Mouse (Mus musculus): ENCODE data around the gene Asap2. TPM values are rescaled to one million over a fixed set of nuclear protein-coding genes. Genes with fewer than 3 reads are reported as not detected.

Asap2 gene
- polyA plus RNA-seq, 1 experiment, result 0.01 TPM

DNA sequence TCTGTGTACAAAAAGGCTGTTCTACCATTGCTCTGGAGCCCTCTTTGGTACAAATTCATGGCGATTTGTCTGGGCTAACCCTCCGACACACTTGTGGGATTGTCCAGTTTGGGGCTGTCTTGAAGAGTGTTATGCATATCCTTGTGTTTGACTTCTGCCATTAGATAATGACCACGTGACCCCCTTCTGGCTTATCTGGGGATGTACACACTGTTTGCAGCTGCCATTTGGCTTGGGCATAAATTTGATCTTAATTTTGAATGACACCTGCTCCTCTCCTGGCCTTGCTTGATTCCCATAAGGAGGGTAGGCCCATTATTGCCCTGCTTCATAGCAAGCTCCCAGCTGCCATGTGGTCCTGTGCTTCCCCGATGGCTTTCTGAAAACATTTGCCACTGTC lies 171.6 kb downstream of the Asap2 start:
- peaks cover 41% of the 10 kb centered on the region for H3K4me1 ChIP-seq (ENCODE audit: control insufficient read depth)
- no peaks in the 10 kb centered on the region for H3K9me3 ChIP-seq (ENCODE audit: control insufficient read depth, low read length)
- TF ChIP-seq TAL1 (IDR thresholded peaks at IDR 0.05; ENCODE audit: low read length) (no peak), GATA1 (IDR thresholded peaks at IDR 0.05; ENCODE audit: low read length) (no peak)
- no peak overlapping the region for H3K4me3 ChIP-seq (replicated peaks)
- no peaks in the 10 kb centered on the region for H3K27me3 ChIP-seq (ENCODE audit: control insufficient read depth)
- no peaks in the 10 kb centered on the region; the same call in none of the 2 replicates for H3K36me3 ChIP-seq (ENCODE audit: control insufficient read depth)

DNA sequence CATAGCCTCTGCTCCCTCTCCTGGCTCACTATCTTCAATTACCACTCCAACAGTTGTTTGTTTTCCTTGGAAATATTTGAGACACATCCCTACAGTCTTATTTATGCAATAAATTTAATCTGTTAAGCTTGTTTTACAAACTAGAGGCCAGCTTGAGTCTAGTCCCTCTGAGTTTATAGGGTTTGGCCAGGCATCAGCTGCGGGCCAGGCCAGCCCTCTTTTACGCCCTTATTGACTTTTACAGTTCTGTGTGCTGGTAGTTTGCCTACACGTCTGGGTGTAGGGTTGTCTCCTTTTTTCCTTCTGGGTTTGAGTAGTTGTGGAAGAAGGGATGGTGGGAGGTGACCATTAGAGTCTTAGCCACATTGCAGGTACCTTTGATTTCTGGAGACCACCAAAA lies 173.4 kb downstream of the Asap2 start:
- H3K27me3 ChIP-seq (ENCODE audit: control insufficient read depth), result no peaks in the 10 kb centered on the region
- H3K9me3 ChIP-seq (ENCODE audit: control insufficient read depth, low read length), result no peaks in the 10 kb centered on the region
- no peak overlapping the region for H3K4me3 ChIP-seq (replicated peaks)
- TF ChIP-seq GATA1 (IDR thresholded peaks at IDR 0.05; ENCODE audit: low read length), result no peak
- TF ChIP-seq TAL1 (IDR thresholded peaks at IDR 0.05; ENCODE audit: low read length), result no peak
- H3K4me1 ChIP-seq (ENCODE audit: control insufficient read depth), result peaks cover 41% of the 10 kb centered on the region
- no peaks in the 10 kb centered on the region; the same call in none of the 2 replicates for H3K36me3 ChIP-seq (ENCODE audit: control insufficient read depth)

DNA sequence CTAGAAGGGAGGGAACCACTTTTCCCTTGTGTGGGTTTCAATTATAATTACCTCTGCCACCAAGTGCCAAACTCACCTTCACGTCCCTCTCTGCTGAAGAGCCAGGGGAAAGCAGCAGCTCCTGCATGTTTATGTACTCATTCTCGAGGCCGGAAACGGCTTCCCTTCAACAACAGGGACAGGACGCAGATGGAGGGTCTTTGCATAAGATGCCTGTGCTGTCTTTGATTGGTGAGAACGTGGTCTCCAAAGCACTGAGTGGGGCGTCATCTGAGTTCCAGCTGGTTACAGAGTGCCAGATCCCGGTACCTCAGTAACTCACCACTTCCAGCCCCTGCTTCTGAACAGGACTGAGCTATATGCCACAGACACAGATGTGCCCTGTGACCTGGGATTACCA lies 174.0 kb downstream of the Asap2 start:
- no peaks in the 10 kb centered on the region; the same call in none of the 2 replicates for H3K36me3 ChIP-seq (ENCODE audit: control insufficient read depth)
- H3K4me1 ChIP-seq (ENCODE audit: control insufficient read depth), result peaks cover 41% of the 10 kb centered on the region
- TF ChIP-seq TAL1 (IDR thresholded peaks at IDR 0.05; ENCODE audit: low read length) (no peak), GATA1 (IDR thresholded peaks at IDR 0.05; ENCODE audit: low read length) (no peak)
- no peaks in the 10 kb centered on the region for H3K9me3 ChIP-seq (ENCODE audit: control insufficient read depth, low read length)
- no peak overlapping the region for H3K4me3 ChIP-seq (replicated peaks)
- no peaks in the 10 kb centered on the region for H3K27me3 ChIP-seq (ENCODE audit: control insufficient read depth)

DNA sequence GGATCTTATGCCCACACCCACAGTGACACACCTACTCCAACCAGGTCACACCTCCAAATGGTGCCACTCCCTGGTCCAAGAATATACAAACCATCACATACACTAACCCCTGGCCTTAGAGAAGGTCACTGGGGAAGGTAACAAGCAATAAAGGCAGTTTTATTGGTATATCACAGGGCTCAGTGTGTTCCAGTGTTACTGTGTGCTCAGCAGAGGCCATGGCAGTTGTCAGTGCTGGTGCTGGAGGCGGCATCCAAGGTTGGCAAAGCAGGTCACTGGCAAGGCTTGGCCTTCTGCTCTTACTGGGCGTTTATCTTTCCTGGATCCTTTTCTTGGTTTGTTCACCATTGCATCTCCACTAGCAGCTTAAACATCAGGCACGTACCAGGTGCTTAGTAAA lies 174.9 kb downstream of the Asap2 start:
- H3K4me1 ChIP-seq (ENCODE audit: control insufficient read depth), result peaks cover 34% of the 10 kb centered on the region
- no peak overlapping the region for H3K4me3 ChIP-seq (replicated peaks)
- no peaks in the 10 kb centered on the region; the same call in none of the 2 replicates for H3K36me3 ChIP-seq (ENCODE audit: control insufficient read depth)

DNA sequence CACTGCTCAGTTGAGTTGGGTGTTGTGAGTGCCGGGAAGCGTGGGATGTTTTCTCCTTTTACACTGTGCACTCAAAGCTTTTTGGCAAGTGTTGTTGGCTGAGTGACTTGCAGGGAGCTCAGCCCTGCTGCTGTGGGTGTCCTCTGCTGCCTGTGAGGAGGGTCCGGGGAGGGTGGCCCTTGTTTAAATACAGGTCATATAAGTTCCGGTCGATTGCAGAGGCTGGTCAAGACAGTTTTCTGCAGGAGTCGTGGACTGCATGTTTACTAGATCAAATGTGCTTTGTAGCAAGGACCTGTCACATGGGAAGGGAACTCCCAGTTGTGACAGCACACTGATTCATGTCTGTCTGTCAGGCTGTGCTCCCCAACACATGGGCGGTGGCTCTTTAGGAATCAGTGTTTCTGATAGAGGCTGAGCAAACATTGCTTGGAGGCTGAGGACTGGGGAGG lies 175.7 kb downstream of the Asap2 start:
- no peak overlapping the region for H3K4me3 ChIP-seq (replicated peaks)
- H3K36me3 ChIP-seq (ENCODE audit: control insufficient read depth), result no peaks in the 10 kb centered on the region; the same call in none of the 2 replicates
- peaks cover 29% of the 10 kb centered on the region for H3K4me1 ChIP-seq (ENCODE audit: control insufficient read depth)
- TF ChIP-seq GATA1 (IDR thresholded peaks at IDR 0.05; ENCODE audit: low read length), result no peak
- TF ChIP-seq TAL1 (IDR thresholded peaks at IDR 0.05; ENCODE audit: low read length), result no peak
- H3K9me3 ChIP-seq (ENCODE audit: control insufficient read depth, low read length), result no peaks in the 10 kb centered on the region
- no peaks in the 10 kb centered on the region for H3K27me3 ChIP-seq (ENCODE audit: control insufficient read depth)

More for the DNA sequence above, 174.9 kb downstream of the Asap2 start:
- TF ChIP-seq TAL1 (IDR thresholded peaks at IDR 0.05; ENCODE audit: low read length) (no peak), GATA1 (IDR thresholded peaks at IDR 0.05; ENCODE audit: low read length) (no peak)
- Histone ChIP-seq H3K9me3 (ENCODE audit: control insufficient read depth, low read length) (no peaks in the 10 kb centered on the region), H3K27me3 (ENCODE audit: control insufficient read depth) (no peaks in the 10 kb centered on the region)

DNA sequence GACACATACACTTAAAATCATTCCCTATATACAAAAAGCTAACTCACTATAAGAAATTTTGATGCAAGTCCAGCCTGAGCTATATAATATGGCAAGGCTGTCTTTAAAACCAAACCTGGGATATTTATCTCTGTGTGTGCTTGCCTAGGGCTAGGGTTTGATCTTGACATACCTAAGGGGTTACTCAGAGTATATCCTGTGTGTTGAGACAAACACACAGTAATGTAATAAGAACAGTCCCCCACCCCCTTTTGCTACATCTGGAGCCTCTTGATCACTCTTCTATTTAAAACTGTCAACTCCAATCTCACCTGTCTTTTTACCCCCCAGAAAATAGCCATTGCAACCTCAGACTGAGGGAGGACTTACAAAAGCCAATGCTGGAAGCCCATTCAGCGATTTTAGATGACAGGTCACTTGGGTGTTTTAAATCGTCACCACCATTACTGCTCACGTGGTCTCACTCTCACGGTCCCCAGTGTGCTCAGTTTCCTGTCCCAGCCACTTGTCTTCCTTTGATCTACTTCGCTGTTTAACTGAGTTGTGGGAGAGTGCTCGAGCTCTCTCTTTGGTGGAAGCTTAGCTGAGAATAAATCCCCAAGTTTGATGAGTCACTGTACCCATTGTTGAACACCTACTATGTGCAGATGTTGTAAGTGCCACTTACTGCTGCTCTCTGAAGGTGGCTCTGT lies 176.8 kb downstream of the Asap2 start:
- peaks cover 20% of the 10 kb centered on the region for H3K4me1 ChIP-seq (ENCODE audit: control insufficient read depth)
- no peak overlapping the region for H3K4me3 ChIP-seq (replicated peaks)
- TF ChIP-seq GATA1 (IDR thresholded peaks at IDR 0.05; ENCODE audit: low read length) (no peak), TAL1 (IDR thresholded peaks at IDR 0.05; ENCODE audit: low read length) (no peak)
- H3K27me3 ChIP-seq (ENCODE audit: control insufficient read depth), result no peaks in the 10 kb centered on the region
- no peaks in the 10 kb centered on the region for H3K9me3 ChIP-seq (ENCODE audit: control insufficient read depth, low read length)
- H3K36me3 ChIP-seq (ENCODE audit: control insufficient read depth), result no peaks in the 10 kb centered on the region; the same call in none of the 2 replicates

DNA sequence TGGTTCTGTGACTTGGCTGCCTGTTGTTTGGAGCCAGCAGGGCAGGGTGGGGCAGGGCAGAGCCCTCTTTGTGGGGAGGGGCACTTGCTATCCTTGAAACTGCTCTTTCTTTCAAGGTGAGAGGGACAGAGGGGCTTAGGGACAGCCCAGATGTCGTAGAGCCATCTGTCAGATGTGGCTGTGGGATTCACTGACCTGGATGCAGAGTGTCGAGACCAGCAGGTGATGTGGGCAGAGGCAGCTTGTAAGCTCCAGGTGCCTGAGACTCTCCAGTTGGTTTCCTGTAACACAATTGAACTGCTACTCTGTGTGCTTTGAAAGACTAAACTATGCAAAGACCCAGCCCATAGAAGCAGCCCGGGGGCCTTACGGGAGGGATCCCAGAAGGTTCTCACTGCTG lies 177.5 kb downstream of the Asap2 start:
- Histone ChIP-seq H3K4me1 (ENCODE audit: control insufficient read depth) (peaks cover 13% of the 10 kb centered on the region), H3K9me3 (ENCODE audit: control insufficient read depth, low read length) (no peaks in the 10 kb centered on the region), H3K4me3 (replicated peaks) (no peak overlapping the region), H3K36me3 (ENCODE audit: control insufficient read depth) (no peaks in the 10 kb centered on the region; the same call in 1 of the 2 replicates), H3K27me3 (ENCODE audit: control insufficient read depth) (no peaks in the 10 kb centered on the region)
- TF ChIP-seq TAL1 (IDR thresholded peaks at IDR 0.05; ENCODE audit: low read length), result no peak
- TF ChIP-seq GATA1 (IDR thresholded peaks at IDR 0.05; ENCODE audit: low read length), result no peak

DNA sequence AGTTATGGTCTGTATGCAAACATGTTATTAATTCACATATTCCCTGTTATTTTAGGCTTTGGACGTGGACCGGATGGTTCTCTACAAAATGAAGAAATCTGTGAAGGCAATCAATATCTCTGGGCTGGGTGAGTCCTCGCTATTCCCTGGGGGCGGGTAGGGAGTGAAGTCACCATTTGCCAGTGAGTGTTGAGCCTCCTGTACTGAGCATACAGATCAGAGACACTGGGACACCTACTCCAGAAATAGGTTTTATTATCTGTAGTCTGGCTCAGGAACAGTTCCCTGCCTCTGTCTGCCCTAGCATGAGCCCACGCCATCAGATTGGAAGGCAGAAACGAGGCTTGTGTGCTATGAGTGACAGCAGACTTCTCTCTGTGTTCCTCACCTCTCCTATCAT lies 177.9 kb downstream of the Asap2 start:
- Histone ChIP-seq H3K36me3 (ENCODE audit: control insufficient read depth) (no peaks in the 10 kb centered on the region; the same call in 1 of the 2 replicates), H3K4me1 (ENCODE audit: control insufficient read depth) (peaks cover 9% of the 10 kb centered on the region), H3K4me3 (replicated peaks) (no peak overlapping the region), H3K27me3 (ENCODE audit: control insufficient read depth) (no peaks in the 10 kb centered on the region), H3K9me3 (ENCODE audit: control insufficient read depth, low read length) (no peaks in the 10 kb centered on the region)
- TF ChIP-seq GATA1 (IDR thresholded peaks at IDR 0.05; ENCODE audit: low read length) (no peak), TAL1 (IDR thresholded peaks at IDR 0.05; ENCODE audit: low read length) (no peak)

DNA sequence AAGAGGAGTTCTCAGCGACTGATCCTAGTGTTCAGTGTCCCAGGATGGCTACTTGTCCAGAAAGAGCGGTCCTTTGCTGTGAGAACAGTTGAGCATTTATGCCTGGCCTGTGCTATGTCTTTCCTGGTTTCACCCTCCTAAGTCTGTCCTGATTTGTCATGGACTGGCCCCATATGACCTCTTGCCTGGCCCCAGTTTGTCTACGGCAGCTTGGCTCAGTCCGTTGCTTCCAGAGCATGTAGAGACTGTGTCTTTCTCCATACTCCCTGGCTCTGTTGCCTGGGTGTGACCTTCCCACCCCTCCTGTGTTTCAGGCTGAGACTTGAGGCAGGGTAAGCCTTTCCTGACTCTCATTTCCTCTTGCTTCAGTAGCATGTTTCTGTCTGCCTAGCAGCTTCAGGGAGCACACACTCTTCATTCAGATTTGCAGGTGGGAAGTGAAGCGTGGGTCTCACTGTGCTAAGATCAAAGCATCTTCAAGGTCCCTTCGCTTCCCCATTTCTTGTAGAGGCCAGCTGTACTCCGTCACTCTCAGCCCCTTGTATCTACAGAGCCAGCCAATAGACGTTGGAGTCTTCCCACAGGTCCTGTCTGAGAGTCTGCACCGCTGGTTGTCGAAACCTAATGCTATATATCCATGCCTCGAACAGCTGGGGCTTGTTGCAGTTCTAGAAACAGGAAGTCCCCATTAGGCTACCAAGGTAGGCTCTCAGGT lies 181.7 kb downstream of the Asap2 start:
- H3K36me3 ChIP-seq (ENCODE audit: control insufficient read depth), result no peaks in the 10 kb centered on the region; the same call in 1 of the 2 replicates
- H3K4me3 ChIP-seq (replicated peaks), result no peak overlapping the region
- no peaks in the 10 kb centered on the region for H3K9me3 ChIP-seq (ENCODE audit: control insufficient read depth, low read length)
- TF ChIP-seq GATA1 (IDR thresholded peaks at IDR 0.05; ENCODE audit: low read length) (no peak), TAL1 (IDR thresholded peaks at IDR 0.05; ENCODE audit: low read length) (no peak)
- no peaks in the 10 kb centered on the region for H3K4me1 ChIP-seq (ENCODE audit: control insufficient read depth)
- H3K27me3 ChIP-seq (ENCODE audit: control insufficient read depth), result no peaks in the 10 kb centered on the region

Data from erythroblast, embryonic 14.5 days (primary cell).